Mouse (Mus musculus): ENCODE results near the gene Sdk2.
A peak's percentile ranks its signal among the peaks of the same experiment; 100 is the strongest.

The Sdk2 gene

DNA sequence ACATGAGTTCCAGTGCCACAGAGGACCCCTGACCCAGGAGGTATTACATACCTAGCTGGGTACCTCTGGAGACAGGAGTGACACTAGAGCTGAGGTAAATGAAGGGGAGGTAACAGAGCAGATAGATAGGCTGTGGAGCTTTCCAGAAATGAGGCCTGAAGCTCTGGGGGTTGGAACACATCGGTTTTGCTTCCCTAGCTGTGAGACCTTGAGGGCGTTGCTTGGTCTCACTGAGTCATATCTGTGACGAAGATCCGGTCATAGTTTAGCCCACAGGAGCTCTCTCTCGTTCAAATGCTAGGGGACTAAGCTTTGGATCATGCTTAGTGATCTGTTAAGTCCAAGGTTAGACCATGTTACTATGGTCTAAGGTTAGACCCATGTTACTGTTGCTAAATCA is 308.0 kb downstream of the Sdk2 start:
- DNase-seq = no peak

GRCm38 (mm10) chr11:113756578-113756977 is 310.3 kb downstream of the Sdk2 start:
- peak; percentile 54 for DNase-seq

DNA sequence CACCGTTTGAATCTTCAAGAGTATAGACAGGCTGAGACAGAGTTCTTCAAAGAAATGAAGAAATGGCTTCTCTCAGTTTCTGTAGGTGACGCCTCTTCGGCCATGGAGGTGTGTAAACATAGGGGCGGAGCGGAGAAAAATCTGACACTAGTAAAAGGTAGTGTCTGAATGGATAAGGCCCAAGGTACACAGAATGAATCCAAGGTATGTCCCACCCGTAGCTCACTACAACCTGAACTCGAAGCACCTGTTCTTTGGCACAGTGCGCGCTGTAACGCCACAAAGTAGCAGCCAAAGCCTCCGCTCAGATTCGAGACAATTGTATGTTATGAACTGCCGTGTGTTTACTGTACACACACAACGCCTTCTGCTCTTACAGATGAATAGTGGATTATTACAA is 311.0 kb downstream of the Sdk2 start:
- DNase-seq = no peak

DNA sequence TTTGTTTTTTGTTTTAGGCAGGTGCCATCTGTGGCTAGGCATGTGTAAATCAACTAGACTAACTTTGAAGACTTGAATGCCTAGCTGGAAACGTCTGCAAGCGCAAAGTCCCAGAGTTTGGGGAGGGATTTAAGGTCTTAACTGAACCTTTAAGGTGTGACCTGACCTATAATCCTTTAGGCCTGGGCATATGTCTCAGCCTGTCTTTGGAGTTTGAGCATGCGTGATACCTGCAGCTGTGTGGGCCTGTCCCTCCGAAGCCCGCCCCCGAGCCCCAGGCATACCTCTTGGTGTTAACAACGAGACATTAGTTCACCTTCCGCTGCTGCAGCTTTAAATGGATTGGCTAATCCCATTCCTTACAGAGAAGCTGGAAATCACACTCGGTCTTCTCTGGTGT is 312.0 kb downstream of the Sdk2 start:
- DNase-seq = no peak

DNA sequence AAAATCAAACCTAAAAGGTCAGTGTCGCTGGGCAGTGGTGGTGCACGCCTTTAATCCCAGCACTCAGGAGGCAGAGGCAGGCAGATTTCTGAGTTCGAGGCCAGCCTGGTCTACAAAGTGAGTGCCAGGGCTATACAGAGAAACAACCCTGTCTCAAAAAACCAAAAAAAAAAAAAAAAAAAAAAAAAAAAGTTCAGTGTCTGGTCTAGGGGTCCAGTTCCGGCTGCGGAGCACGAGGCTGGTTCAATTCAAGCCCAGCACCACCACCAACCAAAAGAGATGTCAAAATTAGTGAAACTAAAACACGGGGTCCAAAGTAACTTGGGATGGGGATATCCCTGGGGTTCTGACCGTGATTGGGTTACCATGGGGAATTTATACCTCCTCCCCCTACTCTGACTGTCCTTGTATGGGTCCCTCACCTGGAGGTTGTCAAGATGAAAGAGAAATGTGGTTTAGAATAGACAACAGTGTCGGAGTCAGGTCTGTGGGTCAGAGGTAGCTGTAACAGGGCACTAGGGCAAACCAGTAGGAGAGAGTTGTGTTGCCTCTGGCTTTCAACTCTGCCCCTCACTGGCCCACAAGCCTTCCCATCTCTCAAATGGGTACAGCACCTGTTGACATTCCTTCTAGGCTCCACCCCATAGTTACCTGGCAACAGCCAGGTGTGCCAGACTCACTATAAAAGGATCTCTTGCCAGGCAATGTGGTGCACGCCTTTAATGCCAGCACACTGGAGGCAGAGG is 314.0 kb downstream of the Sdk2 start:
- DNase-seq = no peak

DNA sequence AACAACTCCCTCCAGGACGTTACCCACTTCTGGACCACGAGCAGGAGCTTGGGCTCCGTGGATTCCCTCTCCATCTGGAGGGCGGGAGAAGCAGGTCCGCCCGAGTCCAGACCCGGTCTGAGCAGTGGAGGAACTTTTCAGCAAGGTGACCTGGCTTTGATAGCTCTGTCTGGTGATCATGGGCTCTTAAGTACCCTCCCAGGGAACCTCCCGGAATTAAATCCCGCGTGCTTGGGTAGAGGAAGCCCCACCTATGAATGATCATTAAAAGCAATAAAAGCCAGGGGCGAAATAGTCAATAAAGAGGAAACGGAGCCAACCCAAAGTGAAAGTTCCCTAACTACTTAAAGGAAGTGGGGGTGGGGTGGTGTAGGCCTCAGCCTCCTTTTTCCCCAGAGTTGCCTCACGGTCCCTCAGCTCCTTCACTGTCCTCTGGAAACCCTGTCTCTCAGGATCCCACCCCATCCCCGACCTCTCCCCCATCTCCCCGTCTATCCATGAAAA is 314.6 kb downstream of the Sdk2 start:
- DNase-seq = no peak

DNA sequence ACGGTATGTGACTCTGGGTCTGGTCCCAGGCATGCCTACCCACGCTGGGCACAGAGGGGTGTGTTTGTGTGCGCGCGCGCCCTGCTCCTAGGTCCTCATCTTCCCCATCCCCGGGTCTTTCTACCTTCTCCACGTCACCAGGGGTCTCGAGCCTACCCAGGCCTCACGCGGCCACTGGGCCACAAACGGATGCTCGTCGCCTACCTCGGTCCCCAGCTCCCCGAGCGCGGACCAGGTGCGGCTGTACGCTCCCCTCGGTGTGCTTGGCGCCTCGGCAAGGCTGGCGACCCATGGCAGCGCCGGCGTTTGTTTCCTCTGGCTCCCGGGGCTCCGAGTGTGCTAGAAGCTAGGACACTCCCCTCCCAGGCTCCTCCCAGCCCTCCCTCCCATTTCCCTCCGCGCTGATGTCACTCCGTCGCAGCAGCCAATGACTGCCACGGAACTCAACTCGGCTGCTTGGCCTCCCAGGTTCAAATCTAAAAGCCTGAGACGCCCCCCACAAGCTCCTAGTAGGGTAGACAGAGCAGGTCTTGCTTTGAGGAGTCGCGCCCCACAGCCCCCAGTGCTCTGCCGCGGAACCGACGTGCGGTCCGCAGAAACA is 315.3 kb downstream of the Sdk2 start, which contains the start of gene Cdc42ep4:
TSS of gene Cdc42ep4 (minus strand) at position 398 of the 601 bp plus-strand sequence.
- DNase-seq = peak; percentile 89

GRCm38 (mm10) chr11:113750571-113751483 is 316.0 kb downstream of the Sdk2 start:
- DNase-seq = peak; percentile 83

DNA sequence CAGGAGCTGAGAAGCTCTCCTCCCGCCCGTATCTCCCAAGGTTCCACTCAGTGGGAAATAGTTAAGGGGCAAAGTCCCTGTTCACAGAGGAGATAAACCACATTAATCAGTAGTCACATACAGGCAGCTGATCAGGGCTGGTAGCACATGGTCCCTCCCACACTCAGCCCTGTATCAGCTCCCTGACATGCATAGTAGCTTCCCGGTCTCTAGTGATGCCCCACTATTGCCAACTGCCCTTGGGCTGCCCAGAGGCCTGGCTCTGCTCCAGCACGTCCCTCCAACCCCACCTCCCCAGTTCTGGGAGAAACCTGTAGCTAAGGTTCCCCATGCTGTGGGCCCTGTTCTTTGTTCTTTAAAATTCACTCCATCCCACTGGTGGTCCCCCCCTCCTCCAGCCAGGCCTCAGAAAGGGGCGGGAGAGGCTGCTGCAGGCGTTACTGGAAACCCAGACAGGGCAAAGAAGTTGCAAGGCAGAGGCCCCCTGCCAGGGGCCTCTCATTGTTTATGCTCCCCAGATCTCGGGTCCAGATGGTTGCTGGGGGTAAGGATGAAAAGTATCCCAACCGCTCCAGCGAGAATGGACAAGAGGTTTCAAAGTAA is 317.0 kb downstream of the Sdk2 start:
- no peak for DNase-seq

- peak; percentile 86 for DNase-seq
Measured at GRCm38 (mm10) chr11:113748797-113749521, 317.9 kb downstream of the Sdk2 start.

DNA sequence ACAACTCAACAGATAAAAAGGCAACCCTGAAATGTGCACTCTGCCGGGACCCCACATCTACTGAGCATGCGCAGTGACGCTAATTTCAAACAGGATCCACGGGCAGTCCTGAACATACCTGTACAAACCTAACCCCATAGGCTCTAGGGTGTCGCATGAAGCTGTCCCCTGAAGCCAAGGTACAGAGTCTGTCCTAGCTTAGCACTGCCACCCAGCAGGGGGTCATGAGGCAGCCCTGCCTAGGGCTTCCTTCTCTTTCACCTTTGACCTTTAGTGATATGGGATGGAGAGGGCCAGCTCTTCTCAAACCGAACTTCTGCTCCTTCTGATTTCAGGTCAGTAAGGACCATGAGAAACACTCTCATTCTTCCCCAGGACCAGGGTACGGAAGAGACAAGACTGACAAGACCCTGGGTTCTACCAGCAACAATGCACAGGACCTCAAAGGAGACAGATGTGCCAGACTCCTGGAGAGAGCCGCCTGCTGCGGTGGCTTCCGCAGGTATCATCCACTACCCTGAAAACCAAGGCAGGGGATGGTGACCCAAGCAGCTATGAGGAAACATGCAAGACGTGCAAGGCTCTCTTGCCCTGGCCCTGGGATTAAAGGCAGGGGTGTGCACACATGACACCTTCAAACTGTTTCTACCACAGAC is 319.0 kb downstream of the Sdk2 start:
- DNase-seq = no peak

- DNase-seq = peak; percentile 62
Measured at GRCm38 (mm10) chr11:113747056-113747455, 319.8 kb downstream of the Sdk2 start.

- DNase-seq = no peak
Measured at GRCm38 (mm10) chr11:113745961-113746360, 320.9 kb downstream of the Sdk2 start.

- no peak for DNase-seq
Measured at GRCm38 (mm10) chr11:113742998-113743397, 323.8 kb downstream of the Sdk2 start.

- DNase-seq = no peak
Measured at GRCm38 (mm10) chr11:113740100-113740499, 326.7 kb downstream of the Sdk2 start.

DNA sequence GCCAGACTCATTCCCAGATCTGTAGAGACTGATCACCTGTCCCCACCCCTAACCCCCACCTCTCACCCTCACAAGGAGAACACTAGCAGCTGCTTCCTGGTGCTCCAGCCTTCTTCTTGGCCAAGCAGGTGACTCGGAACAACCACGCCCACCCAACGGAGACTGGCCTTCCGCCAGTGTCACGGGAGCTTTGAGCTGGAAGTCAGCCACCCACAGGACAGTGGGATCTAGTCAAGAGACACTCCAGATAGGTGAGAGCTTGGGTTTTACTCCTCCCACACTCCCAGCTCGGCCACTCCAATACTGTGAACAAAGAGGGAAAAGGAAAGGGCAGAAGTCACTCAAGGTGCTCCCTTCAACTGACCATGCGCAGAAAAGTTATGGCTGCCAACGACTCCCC is 327.6 kb downstream of the Sdk2 start:
- DNase-seq = peak; percentile 81

- no peak for DNase-seq
Measured at GRCm38 (mm10) chr11:113737912-113738311, 328.9 kb downstream of the Sdk2 start.

- no peak for DNase-seq
Measured at GRCm38 (mm10) chr11:113737553-113737854, 329.3 kb downstream of the Sdk2 start.

GRCm38 (mm10) chr11:113736848-113737552 is 329.8 kb downstream of the Sdk2 start:
- DNase-seq = no peak

- no peak for DNase-seq
Measured at GRCm38 (mm10) chr11:113735151-113735550, 331.7 kb downstream of the Sdk2 start.

Measured in lung, postnatal 14 days (tissue).